Mouse (Mus musculus): ENCODE data around the gene Zfp119b. TPM values are rescaled to one million over a fixed set of nuclear protein-coding genes. Genes with fewer than 3 reads are reported as not detected.
"Not testable (repeated sequence)": the region's sequence is repeated elsewhere in the genome, so short reads cannot be mapped to it uniquely, and the experiment has no call there.

The Zfp119b gene
- polyA plus RNA-seq, 1 experiment from 2014 or later: 2.3 TPM

DNA sequence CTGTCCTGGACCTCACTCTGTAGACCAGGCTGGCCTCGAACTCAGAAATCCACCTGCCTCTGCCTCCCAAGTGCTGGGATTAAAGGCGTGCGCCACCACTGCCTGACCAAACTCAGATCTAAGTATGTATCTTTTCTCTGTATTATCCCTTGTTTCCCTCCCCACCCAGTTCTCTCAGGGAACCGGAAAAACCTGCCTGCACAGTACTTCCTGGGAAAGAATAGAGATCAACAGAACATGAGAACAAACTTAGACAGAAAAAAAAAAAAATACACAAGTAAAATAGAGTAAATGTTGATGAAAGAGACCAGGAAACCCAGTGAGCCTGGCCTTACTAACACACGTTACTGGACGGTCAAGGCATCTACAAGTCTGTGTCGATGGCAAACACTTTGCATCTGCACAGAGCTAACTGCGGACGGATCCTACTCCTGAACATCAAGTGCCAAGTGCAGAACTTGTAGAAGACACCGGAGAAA is 4.9 kb downstream of the Zfp119b start:
- Histone ChIP-seq H3K27ac (replicated peaks) (peak overlapping the region; percentile 93), H3K4me2 (peak overlapping the region; percentile 82), H3K36me3 (replicated peaks) (peaks cover 12% of the 10 kb centered on the region), H3K4me3 (replicated peaks) (peak overlapping the region; percentile 67), H3K9ac (peak overlapping the region; percentile 66; the same call in 1 of the 2 replicates), H3K4me1 (replicated peaks) (peaks cover 25% of the 10 kb centered on the region)
- not testable (repeated sequence) for ATAC-seq (ENCODE audit: insufficient read depth); H3K27me3 ChIP-seq; H3K9me3 ChIP-seq (replicated peaks)
- 36% methylated on average over 10 of the region's 10 CpGs for WGBS (ENCODE audit: insufficient replicate concordance)

DNA sequence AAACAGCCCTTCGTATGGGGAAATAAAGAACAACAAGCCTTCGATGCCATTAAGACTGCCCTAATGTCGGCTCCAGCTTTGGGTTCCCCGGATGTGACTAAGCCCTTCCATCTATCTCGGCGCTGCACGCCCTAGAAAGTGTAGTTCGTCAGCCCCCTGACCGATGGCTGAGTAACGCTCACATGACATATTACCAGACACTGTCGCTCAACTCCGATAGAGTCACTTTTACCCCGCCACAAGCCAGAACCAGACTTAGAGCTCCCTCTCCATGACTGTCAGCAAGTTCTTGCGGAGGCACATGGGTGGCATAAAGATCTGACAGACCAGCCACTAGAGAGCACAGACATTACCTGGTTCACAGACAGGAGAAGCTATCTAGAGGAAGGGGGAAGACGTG is 16.1 kb downstream of the Zfp119b start:
- Histone ChIP-seq H3K4me1 (replicated peaks) (peaks cover 32% of the 10 kb centered on the region), H3K36me3 (replicated peaks) (peaks cover 14% of the 10 kb centered on the region), H3K27ac (replicated peaks) (peak overlapping the region; percentile 88), H3K4me2 (peak overlapping the region; percentile 87), H3K9ac (peak overlapping the region; percentile 69), H3K4me3 (replicated peaks) (peak overlapping the region; percentile 72), H3K27me3 (no peaks in the 10 kb centered on the region), H3K9me3 (replicated peaks) (0 out of 2 replicates have a peak, but pooled peaks cover 4% of the 10 kb centered on the region)
- no peak; the same call in 1 of the 2 replicates for ATAC-seq (ENCODE audit: insufficient read depth)
- 78% methylated on average over 15 of the region's 15 CpGs for WGBS (ENCODE audit: insufficient replicate concordance)

DNA sequence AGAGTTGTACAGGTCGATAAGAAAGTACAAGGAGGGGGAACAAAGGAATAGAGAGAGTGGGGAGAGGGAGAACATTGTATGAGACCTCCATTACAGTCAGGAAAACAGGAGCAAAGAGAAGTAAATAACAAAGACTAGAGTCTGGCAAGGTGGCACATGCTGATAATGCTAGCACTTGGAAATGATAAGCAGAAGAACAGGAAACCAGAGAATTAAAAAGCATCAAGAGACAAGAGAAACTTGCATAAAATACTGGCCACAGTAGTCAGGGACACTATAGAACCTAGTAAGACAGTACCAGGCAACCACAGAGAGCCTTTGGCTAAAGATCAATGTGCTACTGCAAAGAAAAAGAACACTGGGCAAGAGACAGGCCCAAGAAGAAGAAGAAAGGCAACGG is 16.7 kb downstream of the Zfp119b start:
- peak overlapping the region; percentile 69 for H3K9ac ChIP-seq
- peak overlapping the region; percentile 87 for H3K4me2 ChIP-seq
- 20% methylated on average over 2 of the region's 2 CpGs for WGBS (ENCODE audit: insufficient replicate concordance)
- peak; percentile 64 for ATAC-seq (ENCODE audit: insufficient read depth)
- peak overlapping the region; percentile 72 for H3K4me3 ChIP-seq (replicated peaks)
- H3K4me1 ChIP-seq (replicated peaks): peaks cover 32% of the 10 kb centered on the region
- H3K36me3 ChIP-seq (replicated peaks): peaks cover 12% of the 10 kb centered on the region
- H3K27me3 ChIP-seq: no peaks in the 10 kb centered on the region
- 0 out of 2 replicates have a peak, but pooled peaks cover 4% of the 10 kb centered on the region for H3K9me3 ChIP-seq (replicated peaks)
- peak overlapping the region; percentile 88 for H3K27ac ChIP-seq (replicated peaks)

DNA sequence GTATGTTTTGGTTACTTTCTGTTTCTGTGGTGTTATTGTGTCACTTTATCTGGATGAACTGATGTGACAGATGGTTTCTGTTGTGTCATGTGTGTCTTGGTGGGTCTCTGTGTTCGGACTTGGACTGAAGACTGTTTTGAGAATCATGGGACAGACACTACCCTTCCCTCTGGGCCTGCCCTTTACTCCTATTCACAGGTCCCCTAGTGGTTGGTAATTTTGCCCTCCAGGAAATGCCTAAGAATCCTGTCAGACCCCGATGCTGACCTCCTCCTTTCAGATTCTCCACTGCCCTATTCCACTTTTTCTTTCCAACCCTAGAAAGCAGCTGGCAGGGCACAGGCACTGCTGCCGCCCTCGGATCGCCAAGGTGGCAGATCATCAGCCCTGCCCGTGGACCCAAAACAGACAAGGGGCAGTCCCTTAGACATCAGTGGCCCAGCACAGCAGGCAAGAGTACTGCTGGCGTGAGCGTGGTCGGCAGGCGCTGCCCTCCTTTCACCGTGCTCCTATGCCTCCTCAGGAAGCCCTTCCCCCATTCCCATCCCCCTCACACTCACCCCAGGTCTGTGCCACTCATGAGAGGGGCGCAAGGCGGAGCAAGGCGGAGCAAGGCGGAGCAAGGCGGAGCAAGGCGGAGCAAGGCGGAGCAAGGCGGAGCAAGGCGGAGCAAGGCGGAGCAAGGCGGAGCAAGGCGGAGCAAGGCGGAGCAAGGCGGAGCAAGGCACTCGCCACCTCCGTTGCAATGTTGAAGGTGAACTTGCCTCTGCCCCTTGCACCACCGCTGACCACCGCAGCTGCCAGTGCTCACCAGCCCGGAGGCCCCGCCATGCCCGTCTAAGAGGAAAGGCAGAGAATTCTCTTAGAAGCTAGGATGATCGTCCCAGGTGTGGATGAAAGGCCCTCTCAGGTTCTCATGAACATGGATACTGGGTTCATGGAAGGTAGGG is 17.5 kb downstream of the Zfp119b start:
- Histone ChIP-seq H3K36me3 (replicated peaks) (peaks cover 12% of the 10 kb centered on the region), H3K27ac (replicated peaks) (peak overlapping the region; percentile 88), H3K4me1 (replicated peaks) (peaks cover 32% of the 10 kb centered on the region), H3K9me3 (replicated peaks) (0 out of 2 replicates have a peak, but pooled peaks cover 4% of the 10 kb centered on the region), H3K4me3 (replicated peaks) (peak overlapping the region; percentile 72), H3K27me3 (no peaks in the 10 kb centered on the region), H3K4me2 (peak overlapping the region; percentile 87), H3K9ac (peak overlapping the region; percentile 74)
- 1% methylated on average over 33 of the region's 33 CpGs for WGBS (ENCODE audit: insufficient replicate concordance)
- peak; percentile 83 for ATAC-seq (ENCODE audit: insufficient read depth)

DNA sequence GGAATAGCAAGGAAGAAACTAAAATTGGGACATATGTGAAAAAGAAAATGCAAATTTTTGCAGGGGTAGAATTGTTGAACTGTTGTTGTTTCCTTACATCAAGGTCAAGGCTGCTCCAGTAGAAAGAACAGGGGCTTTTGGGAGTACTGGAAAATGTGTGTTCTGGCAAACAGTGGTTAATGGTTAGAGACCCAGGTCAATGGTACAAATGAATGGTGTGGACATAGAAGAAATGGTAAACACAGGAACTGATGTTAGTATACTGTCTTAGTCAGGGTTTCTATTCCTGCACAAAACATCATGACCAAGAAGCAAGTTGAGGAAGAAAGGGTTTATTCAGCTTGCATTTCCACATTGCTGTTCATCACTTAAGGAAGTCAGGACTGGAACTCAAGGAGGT is 42.6 kb downstream of the Zfp119b start:
- Histone ChIP-seq H3K27me3 (no peaks in the 10 kb centered on the region), H3K4me2 (no peak overlapping the region), H3K9ac (no peak overlapping the region), H3K4me3 (replicated peaks) (no peak overlapping the region), H3K9me3 (replicated peaks) (no peaks in the 10 kb centered on the region), H3K36me3 (replicated peaks) (no peaks in the 10 kb centered on the region), H3K27ac (replicated peaks) (no peak overlapping the region), H3K4me1 (replicated peaks) (no peaks in the 10 kb centered on the region)
- peak; percentile 65; the same call in 1 of the 2 replicates for ATAC-seq (ENCODE audit: insufficient read depth)

DNA sequence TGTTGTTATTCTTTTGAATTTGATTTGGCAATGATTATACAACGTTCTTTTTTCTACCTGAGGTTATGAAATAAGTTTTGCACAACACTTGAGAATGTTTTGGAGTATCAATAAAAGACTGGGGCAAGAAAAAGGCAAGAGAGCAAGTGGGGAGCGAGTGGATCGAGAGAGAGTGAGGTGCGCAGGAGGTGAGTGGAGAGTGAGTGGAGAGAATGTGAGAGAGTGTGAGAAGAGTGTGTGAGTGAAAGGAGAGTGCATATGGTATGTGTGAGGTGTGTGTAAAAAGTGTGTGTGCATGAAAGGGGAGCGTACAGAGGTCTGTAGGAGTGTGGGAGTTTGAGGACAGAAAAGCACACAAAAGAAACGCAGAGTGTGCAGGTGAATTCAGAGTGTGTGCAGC is 45.2 kb downstream of the Zfp119b start:
- Histone ChIP-seq H3K9me3 (replicated peaks) (no peaks in the 10 kb centered on the region), H3K4me3 (replicated peaks) (no peak overlapping the region), H3K36me3 (replicated peaks) (no peaks in the 10 kb centered on the region), H3K27ac (replicated peaks) (0 out of 2 replicates have a peak overlapping the region, but pooled peaks have one; percentile 4), H3K27me3 (no peaks in the 10 kb centered on the region), H3K9ac (no peak overlapping the region), H3K4me1 (replicated peaks) (no peaks in the 10 kb centered on the region), H3K4me2 (no peak overlapping the region)
- WGBS (ENCODE audit: insufficient replicate concordance): 56% methylated on average over 6 of the region's 6 CpGs
- no peak for ATAC-seq (ENCODE audit: insufficient read depth)

DNA sequence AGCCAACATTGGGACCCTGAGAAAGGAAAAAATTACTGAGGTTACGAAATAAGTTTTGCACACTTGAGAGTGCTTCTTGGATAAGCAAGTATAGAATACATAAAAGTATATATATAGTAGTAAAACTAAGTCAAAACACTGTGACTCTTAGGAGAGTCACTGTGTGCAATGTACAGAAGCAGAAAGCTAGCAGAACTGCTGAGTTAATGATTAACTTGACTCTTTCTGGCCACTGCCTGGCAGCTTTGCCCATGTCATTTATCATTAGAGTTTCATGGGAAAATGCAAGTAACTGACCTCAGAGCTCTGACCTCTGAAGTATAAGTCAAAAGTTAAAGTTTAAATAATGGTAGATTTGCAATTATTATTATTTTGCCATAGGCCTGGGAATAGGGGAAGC is 45.6 kb downstream of the Zfp119b start:
- H3K27me3 ChIP-seq: no peaks in the 10 kb centered on the region
- no peak overlapping the region for H3K4me3 ChIP-seq (replicated peaks)
- no peaks in the 10 kb centered on the region for H3K4me1 ChIP-seq (replicated peaks)
- ATAC-seq (ENCODE audit: insufficient read depth): no peak; the same call in 1 of the 2 replicates
- WGBS (ENCODE audit: insufficient replicate concordance): 54% methylated on average over 1 of the region's 1 CpGs
- H3K9me3 ChIP-seq (replicated peaks): no peaks in the 10 kb centered on the region
- H3K36me3 ChIP-seq (replicated peaks): peaks cover 3% of the 10 kb centered on the region; the same call in 1 of the 2 replicates
- no peak overlapping the region for H3K4me2 ChIP-seq
- H3K9ac ChIP-seq: no peak overlapping the region
- H3K27ac ChIP-seq (replicated peaks): no peak overlapping the region

DNA sequence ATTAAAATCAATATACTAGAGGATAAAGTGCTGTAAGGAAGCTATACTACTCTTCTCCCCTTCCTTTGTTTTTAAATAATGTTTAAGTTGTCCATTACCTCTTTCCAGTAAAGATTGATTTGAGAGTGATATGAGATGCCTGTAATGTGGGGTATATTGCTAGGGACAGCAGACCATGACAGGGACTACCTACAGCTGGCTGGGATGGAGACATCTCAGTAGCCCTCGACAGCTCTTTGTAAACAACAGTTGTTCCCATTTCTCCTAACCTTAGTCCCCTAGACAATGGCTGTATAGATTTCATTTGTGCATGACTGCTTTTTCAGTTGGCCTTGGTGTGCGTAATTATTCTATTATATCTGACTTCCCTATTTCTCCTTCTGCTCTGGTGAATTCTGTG is 46.2 kb downstream of the Zfp119b start:
- no peak overlapping the region for H3K4me2 ChIP-seq
- WGBS (ENCODE audit: insufficient replicate concordance): 60% methylated on average over 2 of the region's 2 CpGs
- peaks cover 8% of the 10 kb centered on the region for H3K36me3 ChIP-seq (replicated peaks)
- no peak overlapping the region for H3K4me3 ChIP-seq (replicated peaks)
- H3K9ac ChIP-seq: no peak overlapping the region
- no peak overlapping the region for H3K27ac ChIP-seq (replicated peaks)
- no peak for ATAC-seq (ENCODE audit: insufficient read depth)
- H3K9me3 ChIP-seq (replicated peaks): no peaks in the 10 kb centered on the region
- H3K27me3 ChIP-seq: no peaks in the 10 kb centered on the region
- no peaks in the 10 kb centered on the region for H3K4me1 ChIP-seq (replicated peaks)

DNA sequence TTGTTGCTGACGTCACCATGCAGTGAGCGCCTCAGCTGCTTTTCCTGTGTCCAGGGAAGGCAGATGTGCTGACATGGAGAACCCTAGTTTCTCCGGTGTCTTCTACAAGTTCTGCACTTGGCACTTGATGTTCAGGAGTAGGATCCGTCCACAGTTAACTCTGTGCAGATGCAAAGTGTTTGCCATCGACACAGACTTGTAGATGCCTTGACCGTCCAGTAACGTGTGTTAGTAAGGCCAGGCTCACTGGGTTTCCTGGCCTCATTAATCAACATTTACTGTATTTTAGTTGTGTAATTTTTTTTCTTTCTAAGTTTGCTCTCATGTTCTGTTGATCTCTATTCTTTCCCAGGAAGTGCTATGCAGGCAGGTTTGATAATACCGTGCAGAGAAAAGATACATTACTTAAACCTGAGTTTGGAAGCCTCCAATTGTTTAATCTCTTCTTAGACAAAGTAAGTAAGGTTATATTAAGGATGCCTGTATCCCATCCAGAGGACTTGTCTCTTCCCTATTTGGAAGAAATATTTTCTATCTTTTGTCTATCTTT is 56.8 kb downstream of the Zfp119b start:
- not testable (repeated sequence) for H3K9me3 ChIP-seq (replicated peaks); ATAC-seq (ENCODE audit: insufficient read depth)
- 6% methylated on average over 6 of the region's 8 CpGs for WGBS (ENCODE audit: insufficient replicate concordance)
- H3K4me1 ChIP-seq (replicated peaks): peaks cover 11% of the 10 kb centered on the region; the same call in 1 of the 2 replicates
- H3K4me2 ChIP-seq: peak overlapping the region; percentile 68
- H3K27ac ChIP-seq (replicated peaks): peak overlapping the region; percentile 86
- peaks cover 14% of the 10 kb centered on the region for H3K27me3 ChIP-seq
- H3K36me3 ChIP-seq (replicated peaks): peaks cover 16% of the 10 kb centered on the region
- H3K4me3 ChIP-seq (replicated peaks): peak overlapping the region; percentile 63
- H3K9ac ChIP-seq: peak overlapping the region; percentile 51

Measured in liver, embryonic 15.5 days (tissue).